Mouse (Mus musculus) myocyte (in vitro differentiated cells): ENCODE results near the gene Myo18b.

Experiments
- CEBPB ChIP-seq: IDR thresholded peaks from 2 replicates; pipeline ENCODE4 v1.6.1; 2011; ENCODE audit warnings: mild to moderate bottlenecking, moderate library complexity; ENCODE audit not compliant: poor library complexity, insufficient read depth, severe bottlenecking
- E2F4 ChIP-seq: IDR thresholded peaks from one replicate; pipeline ENCODE4 v1.6.1; 2011; ENCODE audit warnings: mild to moderate bottlenecking, control low read depth, moderate library complexity; ENCODE audit not compliant: insufficient read depth
- MAX ChIP-seq: IDR thresholded peaks from one replicate; pipeline ENCODE4 v1.6.1; 2011; ENCODE audit warnings: low read depth, mild to moderate bottlenecking, control low read depth
- MYOD1 ChIP-seq, 3 experiments: IDR thresholded peaks; one replicate each; pipeline ENCODE4 v1.6.1; 2011; ENCODE audit warnings: control low read depth in 2 of 3, low read depth in 2 of 3, mild to moderate bottlenecking in 2 of 3, moderate library complexity in 1 of 3; ENCODE audit not compliant: insufficient read length in 2 of 3, control insufficient read depth in 1 of 3
- MYOG ChIP-seq, 3 experiments: IDR thresholded peaks; one replicate each; pipeline ENCODE4 v1.6.1; 2011; ENCODE audit warnings: control low read depth in 2 of 3, low read depth in 2 of 3, mild to moderate bottlenecking in 2 of 3; ENCODE audit not compliant: insufficient read length in 2 of 3, control insufficient read depth in 1 of 3, insufficient read depth in 1 of 3
- POLR2A ChIP-seq: IDR thresholded peaks from one replicate; pipeline ENCODE4 v1.6.1; 2011; ENCODE audit warnings: low read depth, mild to moderate bottlenecking, control low read depth, moderate library complexity; ENCODE audit not compliant: insufficient read length
- POLR2AphosphoS2 ChIP-seq: IDR thresholded peaks from one replicate; pipeline ENCODE4 v1.6.1; 2011; ENCODE audit warnings: low read depth, control low read depth; ENCODE audit not compliant: insufficient read length
- REST ChIP-seq: IDR thresholded peaks from one replicate; pipeline ENCODE4 v1.6.1; 2011; ENCODE audit warnings: mild to moderate bottlenecking, control low read depth, moderate library complexity; ENCODE audit not compliant: insufficient read depth, insufficient read length
- SRF ChIP-seq: IDR thresholded peaks from one replicate; pipeline ENCODE4 v1.6.1; 2011; ENCODE audit warnings: low read depth; ENCODE audit not compliant: control insufficient read depth, insufficient read length
- TCF12 ChIP-seq: IDR thresholded peaks from one replicate; pipeline ENCODE4 v1.6.1; 2011; ENCODE audit warnings: mild to moderate bottlenecking, control low read depth; ENCODE audit not compliant: poor library complexity, insufficient read depth, severe bottlenecking
- TCF3 ChIP-seq: IDR thresholded peaks from one replicate; pipeline ENCODE4 v1.6.1; 2011; ENCODE audit warnings: low read depth, control low read depth; ENCODE audit not compliant: insufficient read length
- USF1 ChIP-seq: IDR thresholded peaks from one replicate; pipeline ENCODE4 v1.6.1; 2011; ENCODE audit warnings: low read depth, mild to moderate bottlenecking, control low read depth, moderate library complexity

DNA sequence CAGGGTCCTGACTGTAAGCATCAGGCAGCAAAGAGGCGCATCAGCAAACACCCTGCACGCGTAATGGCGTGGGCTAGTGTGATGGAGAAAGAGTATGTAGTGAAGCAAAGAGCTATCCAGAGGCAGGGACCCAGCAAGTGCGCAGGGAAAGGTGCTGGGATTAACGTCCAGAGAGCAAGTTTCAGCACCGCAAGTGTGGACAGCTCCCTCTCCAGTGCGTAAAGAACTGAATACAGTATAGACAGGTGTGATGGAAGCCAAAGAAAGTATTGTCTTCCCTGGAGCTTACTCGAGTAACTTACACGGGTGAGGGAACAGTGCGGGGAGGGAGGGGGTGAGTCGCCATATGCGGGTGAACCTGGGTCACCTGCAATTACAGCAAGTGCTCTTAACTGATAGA, 71.8 kb downstream of the Myo18b start:
- TF ChIP-seq POLR2A (no peak), MYOD1 (IDR thresholded peaks at IDR 0.05; ENCODE audit: control insufficient read depth in 1 of 3, insufficient read length in 2 of 3, low read depth in 2 of 3) (no peak), E2F4 (no peak), MAX (no peak), TCF12 (no peak), USF1 (no peak), MYOG (IDR thresholded peaks at IDR 0.05; ENCODE audit: control insufficient read depth in 1 of 3, insufficient read depth in 1 of 3, insufficient read length in 2 of 3, low read depth in 2 of 3) (no peak), POLR2AphosphoS2 (no peak), CEBPB (no peak), SRF (no peak), TCF3 (no peak), REST (peak; percentile 73)
